Mouse (Mus musculus) heart, postnatal 0 days (tissue): ENCODE measurements around the gene Gcn1l1.

Experiments
- CTCF ChIP-seq: IDR thresholded peaks from 2 replicates; pipeline ENCODE4 v1.5.1; 2016; ENCODE audit warnings: antibody characterized with exemption, control low read depth, low read depth
- EP300 ChIP-seq: IDR thresholded peaks from 2 replicates; pipeline ENCODE4 v1.6.1; 2016; ENCODE audit warnings: antibody characterized with exemption, low read depth

GRCm38 (mm10) chr5:115520325-115520869, 44.7 kb upstream of the Gcn1l1 start:
- no peak for TF ChIP-seq CTCF
- no peak for TF ChIP-seq EP300
